25 mouse cellular contexts compared by ENCODE assay signal in the genomic region with DNA sequence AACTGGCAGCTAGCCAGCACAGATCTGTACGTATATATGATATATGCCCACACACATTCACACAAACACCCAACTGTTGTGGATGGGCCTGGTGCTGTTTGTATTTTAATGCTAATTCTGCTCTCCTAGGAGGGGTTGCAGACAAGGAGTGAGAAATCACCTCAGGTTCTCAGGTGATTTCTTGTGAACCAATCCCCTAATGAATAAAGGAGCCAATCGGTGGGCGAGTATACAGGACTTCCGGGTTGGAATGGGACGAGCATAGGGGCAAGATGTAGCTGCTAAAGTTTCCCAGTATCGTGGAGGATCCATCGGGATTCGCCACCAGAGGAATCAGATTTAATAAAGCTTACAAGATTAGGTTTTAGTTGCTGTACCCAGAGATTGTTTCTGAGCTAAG.
DNase-seq lines count a peak whose midpoint lies in the region; ATAC-seq and TF ChIP-seq lines count a peak whose summit lies in the region.
"Had no signal": no experiment of that assay in that cellular context is flagged by ENCODE, and none has a peak within 500 bp of the region (broad histone marks: within the 10 kb centered on the region; RNA-seq: fewer than 3 reads in every experiment).

No protein-coding gene starts in this region.

- H3K27me3 ChIP-seq in testis, adult 2 months (ENCODE audit: control insufficient read depth, insufficient read depth, low read length), result no peaks in the 10 kb centered on the region
- H3K27me3 ChIP-seq: CH12.LX; embryonic facial prominence, embryonic 12.5 days; forebrain, embryonic 12.5 days; Patski had no signal

- peak overlapping the region; percentile 64 for H3K4me3 ChIP-seq in testis, adult 2 months (ENCODE audit: control insufficient read depth, low read depth, low read length)
- H3K4me3 ChIP-seq: embryonic facial prominence, embryonic 10.5 days; embryonic facial prominence, embryonic 12.5 days; forebrain, embryonic 10.5 days; forebrain, embryonic 12.5 days had no signal

- DNase-seq in testis, postnatal 10 days (ENCODE audit: low spot score), result no peak
- DNase-seq in R1 (ENCODE audit: low read depth, low spot score), result peak; percentile 73
- DNase-seq in testis, postnatal 14 days (ENCODE audit: low spot score), result peak; percentile 9
- no peak for DNase-seq in adrenal gland, adult 8-10 months
- DNase-seq: adrenal gland, postnatal 10 days; adrenal gland, postnatal 25 days; B cell, adult 2 months; cerebellum, adult 11 months; cerebellum, adult 18-20 months; cerebellum, adult 8-10 months; cerebellum, postnatal 10 days; cerebellum, postnatal 25 days had no signal

- no peaks in the 10 kb centered on the region for H3K36me3 ChIP-seq in testis, adult 2 months (ENCODE audit: control insufficient read depth, insufficient read depth, low read length)
- H3K36me3 ChIP-seq: embryonic facial prominence, embryonic 10.5 days; embryonic facial prominence, embryonic 12.5 days; forebrain, embryonic 10.5 days; forebrain, embryonic 12.5 days; G1E had no signal

- H3K27ac ChIP-seq in testis, adult 2 months (ENCODE audit: control insufficient read depth, insufficient read depth, low read depth, low read length), result no peak overlapping the region
- H3K27ac ChIP-seq: embryonic facial prominence, embryonic 10.5 days; embryonic facial prominence, embryonic 12.5 days; forebrain, embryonic 10.5 days; forebrain, embryonic 12.5 days had no signal

- peaks cover 4% of the 10 kb centered on the region for H3K4me1 ChIP-seq in testis, adult 2 months (ENCODE audit: control insufficient read depth, insufficient read depth, low read length)
- H3K4me1 ChIP-seq: embryonic facial prominence, embryonic 10.5 days; embryonic facial prominence, embryonic 12.5 days; forebrain, embryonic 10.5 days; forebrain, embryonic 12.5 days had no signal

- no peak for TF ChIP-seq CTCF in testis, adult 2 months (IDR thresholded peaks at IDR 0.05; ENCODE audit: control insufficient read depth, insufficient read depth, insufficient replicate concordance, low read depth, low read length)

- no peak for TF ChIP-seq POLR2A in testis, adult 2 months (IDR thresholded peaks at IDR 0.05; ENCODE audit: control insufficient read depth, low read depth, low read length)

- ATAC-seq in erythroid progenitor cell, adult 5-6 weeks (replicated peaks; ENCODE audit: low FRiP score, poor library complexity, severe bottlenecking), result no peak
- ATAC-seq: activated CD4-positive, CD25-positive, alpha-beta regulatory T cell, adult 4 months; CD4-positive, CD25-positive, alpha-beta regulatory T cell, adult 4 months; forebrain, embryonic 14.5 days; forebrain, embryonic 16.5 days; Patski had no signal

Comparison
In these comparisons a context has a peak if more than half of its experiments do, and no peak if none do; other contexts are left out.
1. DNase-seq: peak in R1 (single experiment) and testis, postnatal 14 days (single experiment); none in testis, postnatal 10 days (single experiment) and adrenal gland, adult 8-10 months (single experiment).